Mouse (Mus musculus): ENCODE data around the gene Psme2. TPM values are rescaled to one million over a fixed set of nuclear protein-coding genes. Genes with fewer than 3 reads are reported as not detected.
A peak's percentile ranks its signal among the peaks of the same experiment; 100 is the strongest.

The Psme2 gene
- polyA plus RNA-seq, 1 experiment from 2014 or later: 203 TPM

DNA sequence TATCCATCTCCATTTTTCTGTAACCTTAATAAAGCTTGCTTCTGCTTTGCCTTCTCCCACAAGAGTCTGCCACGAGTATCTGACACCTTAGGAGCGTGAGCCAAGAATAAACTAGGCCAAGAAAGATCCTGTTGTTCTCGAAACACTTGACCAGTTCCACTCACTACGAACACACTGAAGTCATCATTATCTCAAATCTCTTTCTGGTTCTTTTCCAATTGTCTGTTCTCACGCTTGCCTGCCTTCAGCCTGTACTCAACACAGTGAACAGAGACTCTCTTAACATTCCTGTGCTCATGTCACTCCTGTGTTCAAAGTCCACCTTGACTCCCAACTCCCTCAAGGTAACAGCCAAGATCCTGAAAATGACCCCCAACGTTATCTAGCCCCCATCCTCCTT lies 22.4 kb upstream of the Psme2 start:
- Histone ChIP-seq H3K27ac (no peak overlapping the region), H3K4me3 (no peak overlapping the region), H3K4me1 (replicated peaks) (peaks cover 10% of the 10 kb centered on the region), H3K36me3 (peaks cover 22% of the 10 kb centered on the region), H3K27me3 (ENCODE audit: insufficient read depth, poor library complexity, severe bottlenecking) (0 out of 2 replicates have a peak, but pooled peaks cover under 1% of the 10 kb centered on the region), H3K9me3 (no peaks in the 10 kb centered on the region)
- WGBS: 74% methylated on average over 6 of the region's 6 CpGs
- no peak for DNase-seq (ENCODE audit: low spot score)

DNA sequence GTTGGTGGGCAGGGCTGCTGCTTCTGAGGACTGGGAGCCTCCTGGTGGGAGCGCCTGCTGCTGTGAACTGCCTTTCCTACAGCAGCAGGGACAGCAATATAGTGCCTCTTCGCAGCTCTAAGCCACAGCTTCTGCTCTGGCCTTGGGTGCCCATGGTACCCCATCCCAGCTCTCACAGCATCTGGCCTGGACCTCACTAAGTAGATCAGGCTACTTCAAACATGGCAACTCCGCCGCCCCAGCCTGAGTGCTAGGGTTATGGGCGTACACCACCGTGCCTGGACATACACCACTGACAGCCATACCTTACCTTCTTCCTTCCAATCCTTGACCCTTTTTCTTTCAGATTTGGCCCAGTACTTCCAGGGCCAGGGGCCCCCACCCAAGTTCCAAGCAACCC lies 17.4 kb upstream of the Psme2 start:
- no peaks in the 10 kb centered on the region for H3K27me3 ChIP-seq (ENCODE audit: insufficient read depth, poor library complexity, severe bottlenecking)
- H3K4me3 ChIP-seq: no peak overlapping the region
- peaks cover 14% of the 10 kb centered on the region for H3K4me1 ChIP-seq (replicated peaks)
- peaks cover 66% of the 10 kb centered on the region for H3K36me3 ChIP-seq
- WGBS: 95% methylated on average over 6 of the region's 6 CpGs
- no peak overlapping the region for H3K27ac ChIP-seq
- no peaks in the 10 kb centered on the region for H3K9me3 ChIP-seq
- no peak for DNase-seq (ENCODE audit: low spot score)

DNA sequence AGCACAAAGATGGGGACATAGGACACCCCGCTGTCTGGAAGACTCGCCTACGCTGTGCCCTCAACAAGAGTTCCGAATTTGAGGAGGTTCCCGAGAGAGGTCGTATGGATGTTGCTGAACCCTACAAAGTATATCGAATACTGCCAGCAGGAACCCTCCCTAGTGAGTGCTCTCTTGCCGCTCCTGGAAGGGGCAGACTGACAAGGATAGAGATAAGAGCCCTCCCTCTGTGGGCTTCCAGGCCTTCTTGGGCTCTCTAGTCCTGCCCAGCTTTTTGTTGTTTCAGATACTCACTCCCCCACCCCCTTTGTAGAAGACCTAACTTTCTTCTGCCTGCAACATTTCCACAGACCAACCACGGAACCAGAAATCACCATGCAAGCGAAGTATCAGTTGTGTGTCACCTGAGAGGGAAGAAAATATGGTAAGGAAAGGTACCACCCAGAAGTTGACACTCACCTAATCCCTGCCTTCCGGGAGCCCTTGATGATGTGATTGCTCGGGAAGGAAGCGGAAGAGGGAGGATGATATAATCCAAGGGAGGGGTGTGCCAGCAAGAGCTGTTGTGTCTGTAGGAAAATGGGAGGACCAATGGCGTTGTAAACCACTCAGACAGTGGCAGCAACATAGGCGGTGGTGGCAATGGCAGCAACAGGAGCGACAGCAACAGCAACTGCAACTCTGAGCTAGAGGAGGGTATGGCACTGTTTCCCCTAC lies 15.0 kb upstream of the Psme2 start:
- Histone ChIP-seq H3K27me3 (ENCODE audit: insufficient read depth, poor library complexity, severe bottlenecking) (no peaks in the 10 kb centered on the region), H3K36me3 (peaks cover 90% of the 10 kb centered on the region), H3K4me3 (no peak overlapping the region), H3K9me3 (no peaks in the 10 kb centered on the region), H3K4me1 (replicated peaks) (peaks cover 16% of the 10 kb centered on the region), H3K27ac (no peak overlapping the region)
- no peak for DNase-seq (ENCODE audit: low spot score)
- 93% methylated on average over 16 of the region's 16 CpGs for WGBS

DNA sequence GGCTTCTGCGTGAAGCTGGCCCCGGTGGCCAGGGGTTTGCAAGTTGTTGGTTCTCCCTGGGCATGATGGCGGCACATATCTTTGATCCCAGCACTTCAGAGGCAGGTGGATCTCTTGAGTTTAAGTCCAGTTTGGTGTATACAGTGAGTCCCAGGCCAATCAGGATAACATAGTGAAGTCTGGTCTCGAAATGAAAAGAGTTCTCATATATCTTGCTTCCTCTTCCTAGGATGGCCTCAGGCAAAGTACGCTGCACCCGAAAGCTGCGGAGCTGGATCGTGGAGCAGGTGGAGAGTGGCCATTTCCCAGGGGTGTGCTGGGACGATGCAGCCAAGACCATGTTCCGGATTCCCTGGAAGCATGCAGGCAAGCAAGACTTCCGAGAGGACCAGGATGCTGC lies 13.9 kb upstream of the Psme2 start:
- no peak overlapping the region for H3K4me3 ChIP-seq
- no peak for DNase-seq (ENCODE audit: low spot score)
- WGBS: 95% methylated on average over 11 of the region's 11 CpGs
- peaks cover 94% of the 10 kb centered on the region for H3K36me3 ChIP-seq
- no peak overlapping the region for H3K27ac ChIP-seq
- H3K27me3 ChIP-seq (ENCODE audit: insufficient read depth, poor library complexity, severe bottlenecking): no peaks in the 10 kb centered on the region
- H3K9me3 ChIP-seq: no peaks in the 10 kb centered on the region
- peaks cover 16% of the 10 kb centered on the region for H3K4me1 ChIP-seq (replicated peaks)

DNA sequence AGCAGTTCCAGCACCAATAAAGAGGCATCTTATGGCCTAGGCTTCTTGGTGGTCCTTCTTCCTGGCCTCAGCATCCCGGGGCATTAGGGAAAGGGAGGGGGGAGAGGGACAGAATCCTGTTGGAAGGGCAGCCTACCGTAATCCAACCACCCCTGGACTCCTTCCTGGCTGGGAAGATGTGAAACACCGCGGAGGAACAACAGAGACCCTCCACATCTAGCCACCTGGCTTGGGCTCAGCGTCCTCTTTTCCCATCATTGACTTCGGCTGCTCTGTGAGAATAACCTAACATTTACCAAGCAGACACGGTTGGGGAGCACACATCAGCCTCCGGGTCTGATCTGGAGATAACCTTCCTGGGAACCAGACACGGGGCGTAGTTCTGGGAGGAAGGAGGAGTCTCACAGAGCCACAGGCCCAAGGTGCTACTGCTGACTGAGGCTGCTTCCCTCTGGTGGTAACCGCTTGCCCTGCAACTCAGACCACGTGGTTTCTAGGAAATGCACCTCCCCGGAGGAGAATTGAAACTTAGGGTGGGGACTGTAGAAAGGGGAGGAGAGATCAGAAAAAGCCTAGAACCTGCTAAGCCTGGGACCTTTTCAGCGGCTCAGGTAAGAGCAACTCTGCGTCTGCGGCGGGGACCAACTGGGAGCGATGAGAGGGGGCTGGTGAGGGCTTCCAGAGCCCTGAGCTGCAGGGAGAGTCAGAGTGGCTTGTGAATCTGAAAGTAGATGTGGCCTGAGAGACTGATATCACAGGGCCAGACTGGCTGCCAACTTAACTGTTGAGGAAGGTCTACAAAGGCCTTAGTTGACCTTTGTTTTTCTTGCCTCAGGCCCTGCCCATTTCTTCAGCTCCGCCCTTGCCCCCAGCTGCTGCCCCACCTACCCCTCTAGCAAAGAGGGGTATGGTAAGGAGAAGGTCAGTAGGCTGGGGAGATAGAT lies 13.0 kb upstream of the Psme2 start:
- Histone ChIP-seq H3K36me3 (peaks cover 94% of the 10 kb centered on the region), H3K4me1 (replicated peaks) (peaks cover 16% of the 10 kb centered on the region), H3K4me3 (peak overlapping the region; percentile 43), H3K27ac (peak overlapping the region; percentile 77), H3K9me3 (no peaks in the 10 kb centered on the region), H3K27me3 (ENCODE audit: insufficient read depth, poor library complexity, severe bottlenecking) (no peaks in the 10 kb centered on the region)
- 21% methylated on average over 19 of the region's 19 CpGs for WGBS
- DNase-seq (ENCODE audit: low spot score): peak; percentile 84

DNA sequence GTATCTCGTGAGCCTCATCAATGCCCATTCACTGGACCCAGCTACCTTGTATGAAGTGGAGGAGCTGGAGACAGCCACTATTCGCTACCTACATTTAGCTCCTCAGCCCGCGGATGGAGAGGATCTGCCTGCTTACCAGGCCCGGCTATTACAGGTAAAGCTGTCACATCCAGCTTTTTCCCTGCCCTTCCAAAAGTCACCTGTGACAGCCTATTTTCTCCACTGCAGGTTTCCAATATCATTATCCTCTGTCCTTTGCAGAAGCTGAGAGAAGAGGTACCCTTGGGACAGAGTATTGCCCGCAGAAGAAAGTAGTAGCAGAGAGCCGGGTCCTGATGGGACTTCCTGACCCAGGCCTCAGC lies 12.3 kb upstream of the Psme2 start, which contains the start of gene Irf9:
Gene Irf9, plus strand, starts transcription at position 301 of the 362 bp plus-strand sequence.
- Histone ChIP-seq H3K36me3 (peaks cover 94% of the 10 kb centered on the region), H3K27me3 (ENCODE audit: insufficient read depth, poor library complexity, severe bottlenecking) (no peaks in the 10 kb centered on the region), H3K9me3 (no peaks in the 10 kb centered on the region), H3K4me3 (peak within 1 kb of the TSS; percentile 43), H3K4me1 (replicated peaks) (peaks cover 16% of the 10 kb centered on the region), H3K27ac (peak within 1 kb of the TSS; percentile 77)
- WGBS: 88% methylated on average over 7 of the region's 7 CpGs
- no peak for DNase-seq (ENCODE audit: low spot score)

DNA sequence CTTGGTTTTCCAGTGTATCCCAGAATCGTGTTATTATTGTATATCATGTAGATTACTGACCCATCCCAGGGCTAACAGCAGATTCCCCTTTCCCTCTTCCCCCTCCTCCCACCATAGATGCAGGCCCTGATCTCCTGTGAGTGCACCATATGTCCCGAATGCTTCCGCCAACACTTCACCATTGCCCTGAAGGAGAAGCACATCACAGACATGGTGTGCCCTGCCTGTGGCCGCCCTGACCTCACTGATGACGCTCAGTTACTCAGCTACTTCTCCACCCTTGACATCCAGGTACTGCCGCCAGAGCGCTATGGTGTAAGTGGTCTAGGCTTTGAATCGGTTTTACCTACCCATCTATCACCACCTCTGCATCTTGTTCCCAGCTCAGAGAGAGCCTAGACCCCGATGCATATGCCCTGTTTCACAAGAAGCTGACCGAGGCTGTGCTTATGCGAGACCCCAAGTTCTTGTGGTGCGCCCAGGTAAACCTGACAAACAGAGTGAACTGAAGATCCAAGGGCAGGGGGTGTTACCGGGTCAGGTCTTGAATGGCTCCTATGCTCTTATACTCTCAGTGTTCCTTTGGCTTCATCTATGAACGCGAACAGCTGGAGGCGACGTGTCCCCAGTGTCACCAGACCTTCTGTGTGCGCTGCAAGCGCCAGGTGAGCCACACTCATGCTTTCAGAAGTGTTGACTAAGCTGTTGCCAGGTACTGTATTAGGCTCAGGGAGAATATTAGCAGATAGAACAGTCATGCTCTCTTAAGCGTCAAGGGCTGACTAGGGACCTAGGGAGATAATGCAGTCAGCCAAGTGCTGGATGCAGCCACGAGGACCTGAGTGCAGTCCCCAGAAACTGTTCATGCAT lies 7.8 kb upstream of the Psme2 start:
- no peaks in the 10 kb centered on the region for H3K9me3 ChIP-seq
- 93% methylated on average over 21 of the region's 21 CpGs for WGBS
- H3K27ac ChIP-seq: no peak overlapping the region
- H3K27me3 ChIP-seq (ENCODE audit: insufficient read depth, poor library complexity, severe bottlenecking): no peaks in the 10 kb centered on the region
- no peak for DNase-seq (ENCODE audit: low spot score)
- no peak overlapping the region for H3K4me3 ChIP-seq
- peaks cover 99% of the 10 kb centered on the region for H3K36me3 ChIP-seq
- H3K4me1 ChIP-seq (replicated peaks): peaks cover 7% of the 10 kb centered on the region

DNA sequence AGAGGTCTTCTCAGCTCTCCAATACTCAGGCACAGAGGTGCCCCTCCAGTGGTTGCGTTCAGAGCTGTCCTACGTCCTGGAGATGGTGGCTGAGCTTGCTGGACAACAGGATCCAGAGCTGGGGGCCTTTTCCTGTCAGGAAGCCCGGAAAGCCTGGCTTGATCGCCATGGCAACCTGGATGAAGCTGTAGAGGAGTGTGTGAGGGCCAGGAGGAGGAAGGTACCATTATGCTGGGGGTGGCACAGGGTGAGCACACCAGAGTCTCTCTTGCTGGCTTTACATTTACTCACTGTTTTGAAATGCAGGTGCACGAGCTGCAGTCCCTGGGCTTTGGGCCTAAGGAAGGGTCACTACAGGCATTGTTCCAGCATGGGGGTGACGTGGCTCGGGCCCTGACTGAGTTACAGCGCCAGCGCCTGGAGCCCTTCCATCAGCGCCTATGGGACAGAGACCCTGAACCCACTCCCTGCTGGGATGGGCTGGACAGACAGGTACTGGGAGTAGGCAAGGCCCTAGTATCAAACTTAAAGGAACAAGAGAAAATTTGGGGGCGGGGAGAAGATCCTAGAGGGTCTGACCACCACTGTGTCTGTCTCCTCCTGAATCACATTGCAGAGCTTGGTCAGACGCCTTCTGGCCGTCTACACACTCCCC lies 5.2 kb upstream of the Psme2 start:
- no peaks in the 10 kb centered on the region for H3K9me3 ChIP-seq
- H3K4me3 ChIP-seq: no peak overlapping the region
- peaks cover 23% of the 10 kb centered on the region for H3K4me1 ChIP-seq (replicated peaks)
- H3K27ac ChIP-seq: no peak overlapping the region
- H3K27me3 ChIP-seq (ENCODE audit: insufficient read depth, poor library complexity, severe bottlenecking): no peaks in the 10 kb centered on the region
- DNase-seq (ENCODE audit: low spot score): no peak
- H3K36me3 ChIP-seq: peaks cover 76% of the 10 kb centered on the region
- 80% methylated on average over 13 of the region's 13 CpGs for WGBS

DNA sequence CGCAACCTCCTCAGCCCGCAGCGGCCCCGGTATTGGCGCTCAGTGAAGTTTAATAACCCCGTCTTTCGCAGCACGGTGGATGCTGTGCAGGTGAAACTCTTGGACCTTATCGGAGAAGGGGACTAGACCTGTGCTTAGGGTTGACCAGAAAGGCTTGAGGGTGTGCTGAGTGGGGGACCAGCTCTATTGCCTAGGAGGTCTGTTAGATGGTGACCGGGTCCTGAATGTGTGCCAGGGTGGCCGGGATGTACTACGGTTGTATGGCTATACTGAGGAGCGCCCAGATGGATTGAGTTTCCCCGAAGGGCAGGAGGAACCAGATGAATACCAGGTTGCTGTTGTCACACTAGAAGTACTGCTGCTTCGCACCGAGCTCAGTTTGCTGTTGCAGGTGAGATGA lies 1.3 kb upstream of the Psme2 start:
- DNase-seq (ENCODE audit: low spot score): no peak
- Histone ChIP-seq H3K4me1 (replicated peaks) (peaks cover 33% of the 10 kb centered on the region), H3K9me3 (no peaks in the 10 kb centered on the region), H3K36me3 (peaks cover 58% of the 10 kb centered on the region), H3K4me3 (peak overlapping the region; percentile 86), H3K27me3 (ENCODE audit: insufficient read depth, poor library complexity, severe bottlenecking) (no peaks in the 10 kb centered on the region), H3K27ac (peak overlapping the region; percentile 94)
- 12% methylated on average over 16 of the region's 16 CpGs for WGBS

DNA sequence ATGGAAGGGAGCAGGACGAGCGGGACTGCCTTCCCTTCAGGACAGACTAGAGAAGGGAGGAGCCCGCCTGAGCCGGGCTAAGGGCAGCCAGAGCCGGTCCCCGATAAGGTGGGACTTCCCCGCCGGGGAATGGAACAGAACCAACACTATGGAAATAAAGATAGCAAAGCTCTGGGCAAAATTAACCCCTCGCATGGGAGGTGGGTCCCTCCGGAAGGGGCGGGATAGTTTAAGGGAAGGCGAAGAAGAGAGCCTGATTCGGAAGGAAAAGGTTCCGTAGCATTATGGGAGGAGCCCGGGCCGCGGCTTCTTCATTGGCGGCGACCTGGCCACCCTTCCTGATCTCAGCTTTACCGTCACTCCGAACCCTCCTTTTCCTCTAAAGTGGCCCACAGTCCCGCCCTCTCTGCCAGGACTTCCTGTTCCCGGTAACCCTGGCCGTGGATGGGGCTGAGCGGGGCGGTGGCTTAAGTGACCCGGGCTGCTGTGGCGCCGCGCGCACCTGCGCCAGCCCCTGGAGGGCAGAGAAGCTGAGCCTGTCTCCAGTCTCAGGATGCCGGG lies 498 bp upstream of the Psme2 start, which contains the start of gene Rnf31:
Gene Rnf31, plus strand, starts transcription at position 378 of the 561 bp plus-strand sequence.
- Histone ChIP-seq H3K9me3 (no peaks in the 10 kb centered on the region), H3K27ac (peak within 1 kb of the TSS; percentile 94), H3K4me3 (peak within 1 kb of the TSS; percentile 86), H3K36me3 (peaks cover 54% of the 10 kb centered on the region), H3K27me3 (ENCODE audit: insufficient read depth, poor library complexity, severe bottlenecking) (no peaks in the 10 kb centered on the region), H3K4me1 (replicated peaks) (peaks cover 33% of the 10 kb centered on the region)
- peak; percentile 91 for DNase-seq (ENCODE audit: low spot score)
- under 1% methylated on average over 33 of the region's 33 CpGs for WGBS

DNA sequence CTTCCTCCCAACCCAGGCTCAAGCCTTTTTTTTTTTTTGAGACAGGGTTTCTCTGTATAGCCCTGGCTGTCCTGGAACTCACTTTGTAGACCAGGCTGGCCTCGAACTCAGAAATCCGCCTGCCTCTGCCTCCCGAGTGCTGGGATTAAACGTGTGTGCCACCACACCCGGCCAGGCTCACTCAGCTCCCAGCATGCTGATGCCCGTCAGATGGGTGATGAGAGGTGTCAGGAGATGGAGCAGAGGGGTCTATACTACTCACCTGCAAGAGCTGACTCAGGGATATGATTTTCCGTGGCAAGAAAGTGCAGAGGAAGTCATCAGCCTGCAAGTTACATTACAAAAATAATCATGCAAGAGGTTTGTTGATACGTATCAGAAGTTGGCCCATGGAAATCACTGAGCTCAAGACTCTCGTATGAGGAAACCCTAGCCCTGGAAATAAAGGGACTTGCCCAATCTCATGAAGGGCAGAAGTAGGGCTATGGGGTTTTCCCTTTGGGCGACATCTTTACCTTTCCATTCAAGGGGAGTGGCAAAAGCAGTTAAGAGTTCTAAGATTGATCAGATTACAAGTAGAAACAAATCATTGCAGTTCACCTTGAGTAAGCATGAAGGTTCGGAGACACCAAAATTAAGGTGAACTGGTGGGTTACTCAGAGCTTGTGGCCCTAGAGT lies 1.0 kb downstream of the Psme2 start:
- Histone ChIP-seq H3K4me1 (replicated peaks) (peaks cover 41% of the 10 kb centered on the region), H3K4me3 (peak overlapping the region; percentile 86), H3K27me3 (ENCODE audit: insufficient read depth, poor library complexity, severe bottlenecking) (no peaks in the 10 kb centered on the region), H3K36me3 (peaks cover 39% of the 10 kb centered on the region), H3K9me3 (no peaks in the 10 kb centered on the region), H3K27ac (peak overlapping the region; percentile 94)
- WGBS: 89% methylated on average over 11 of the region's 11 CpGs
- no peak for DNase-seq (ENCODE audit: low spot score)

Measured in hindbrain, embryonic 10.5 days (tissue).